Mouse (Mus musculus): ENCODE data around the gene Gucd1. TPM values are rescaled to one million over a fixed set of nuclear protein-coding genes. Genes with fewer than 3 reads are reported as not detected.
"Not testable (repeated sequence)": the region's sequence is repeated elsewhere in the genome, so short reads cannot be mapped to it uniquely, and the experiment has no call there.

Gucd1 gene
- total RNA-seq, 4 experiments from 2014 or later: 34.0 to 37.2 (median 36.1) TPM

GRCm38 (mm10) chr10:75504234-75505129 is 13.3 kb downstream of the Gucd1 start:
- DNase-seq (ENCODE audit: low spot score): peak; percentile 65

- no peak for DNase-seq (ENCODE audit: low spot score)
Measured at GRCm38 (mm10) chr10:75503692-75504091, 14.1 kb downstream of the Gucd1 start.

GRCm38 (mm10) chr10:75501641-75502040 is 16.1 kb downstream of the Gucd1 start:
- no peak for DNase-seq (ENCODE audit: low spot score)

- DNase-seq (ENCODE audit: low spot score): no peak
Measured at GRCm38 (mm10) chr10:75500345-75500744, 17.4 kb downstream of the Gucd1 start.

GRCm38 (mm10) chr10:75499791-75500190 is 18.0 kb downstream of the Gucd1 start:
- no peak for DNase-seq (ENCODE audit: low spot score)

GRCm38 (mm10) chr10:75499214-75499613 is 18.6 kb downstream of the Gucd1 start:
- DNase-seq (ENCODE audit: low spot score): not testable (repeated sequence)

GRCm38 (mm10) chr10:75495921-75496320 is 21.9 kb downstream of the Gucd1 start:
- DNase-seq (ENCODE audit: low spot score): no peak

- peak; percentile 58 for DNase-seq (ENCODE audit: low spot score)
Measured at GRCm38 (mm10) chr10:75495304-75495703, 22.5 kb downstream of the Gucd1 start.

- no peak for DNase-seq (ENCODE audit: low spot score)
Measured at GRCm38 (mm10) chr10:75491936-75492262, 25.9 kb downstream of the Gucd1 start.

GRCm38 (mm10) chr10:75491234-75491935 is 26.4 kb downstream of the Gucd1 start:
- DNase-seq (ENCODE audit: low spot score): no peak

- DNase-seq (ENCODE audit: low spot score): no peak
Measured at GRCm38 (mm10) chr10:75490731-75491130, 27.0 kb downstream of the Gucd1 start.

- no peak for DNase-seq (ENCODE audit: low spot score)
Measured at GRCm38 (mm10) chr10:75489522-75489921, 28.2 kb downstream of the Gucd1 start.

GRCm38 (mm10) chr10:75487131-75487530 is 30.6 kb downstream of the Gucd1 start:
- no peak for DNase-seq (ENCODE audit: low spot score)

- DNase-seq (ENCODE audit: low spot score): peak; percentile 82
Measured at GRCm38 (mm10) chr10:75486086-75486979, 31.4 kb downstream of the Gucd1 start.

- DNase-seq (ENCODE audit: low spot score): no peak
Measured at GRCm38 (mm10) chr10:75484767-75485166, 33.0 kb downstream of the Gucd1 start.

- DNase-seq (ENCODE audit: low spot score): no peak
Measured at GRCm38 (mm10) chr10:75484066-75484465, 33.7 kb downstream of the Gucd1 start.

- DNase-seq (ENCODE audit: low spot score): no peak
Measured at GRCm38 (mm10) chr10:75482919-75483483, 34.8 kb downstream of the Gucd1 start.

- no peak for DNase-seq (ENCODE audit: low spot score)
Measured at GRCm38 (mm10) chr10:75482271-75482670, 35.5 kb downstream of the Gucd1 start.

GRCm38 (mm10) chr10:75481703-75482102 is 36.1 kb downstream of the Gucd1 start:
- no peak for DNase-seq (ENCODE audit: low spot score)

- DNase-seq (ENCODE audit: low spot score): no peak
Measured at GRCm38 (mm10) chr10:75479955-75480354, 37.8 kb downstream of the Gucd1 start.

GRCm38 (mm10) chr10:75477034-75477433 is 40.7 kb downstream of the Gucd1 start:
- DNase-seq (ENCODE audit: low spot score): peak; percentile 52

Data from heart, adult 8-10 months (tissue).